Mouse (Mus musculus): ENCODE measurements around the gene Cacnb4. TPM values are rescaled to one million over a fixed set of nuclear protein-coding genes. Genes with fewer than 3 reads are reported as not detected.

The Cacnb4 gene
- polyA plus RNA-seq, 1 experiment, result 0.45 TPM

DNA sequence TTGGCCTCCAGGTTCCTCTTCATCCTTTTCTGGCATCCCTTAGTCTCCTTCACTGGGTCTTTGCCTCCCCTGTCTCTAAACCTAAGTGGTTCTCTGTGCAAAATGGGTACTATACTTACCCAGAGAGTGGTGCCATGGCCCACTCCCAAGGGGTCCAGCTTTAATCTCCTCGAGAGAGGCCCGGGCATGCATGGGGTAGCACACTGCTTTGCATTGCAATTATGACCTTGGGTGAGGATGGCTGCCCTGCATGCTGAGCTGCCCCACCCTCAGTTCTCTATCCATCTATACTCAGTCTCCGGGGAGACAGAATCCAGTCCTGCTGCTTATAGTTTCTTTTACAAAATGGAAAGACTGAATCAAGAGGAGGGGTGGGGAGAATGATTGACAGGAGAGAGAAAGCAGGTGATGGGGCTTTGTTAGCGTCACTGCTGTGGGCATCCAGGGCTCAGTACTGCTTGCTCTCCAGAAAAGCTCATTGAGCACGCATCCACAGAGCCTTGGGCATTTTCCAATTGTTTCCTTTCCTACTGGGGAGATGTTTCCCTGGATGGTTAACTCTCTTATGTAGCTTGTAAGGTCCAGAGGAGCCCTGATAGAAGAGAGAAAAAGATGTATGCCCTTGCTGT lies 68.7 kb downstream of the Cacnb4 start:
- no peak overlapping the region for H3K4me3 ChIP-seq (replicated peaks; ENCODE audit: control insufficient read depth, low read depth, low read length)
- H3K4me1 ChIP-seq (ENCODE audit: control insufficient read depth, insufficient read depth, low read length), result peaks cover 2% of the 10 kb centered on the region
- TF ChIP-seq POLR2A (IDR thresholded peaks at IDR 0.05; ENCODE audit: borderline replicate concordance, control insufficient read depth, low read depth, low read length), result no peak
- no peak for TF ChIP-seq CTCF (IDR thresholded peaks at IDR 0.05; ENCODE audit: control insufficient read depth, insufficient read depth, low read length)
- no peak overlapping the region for H3K27ac ChIP-seq (ENCODE audit: control insufficient read depth, insufficient read depth, low read depth, low read length, poor library complexity)
- 81% methylated on average over 5 of the region's 5 CpGs for WGBS

DNA sequence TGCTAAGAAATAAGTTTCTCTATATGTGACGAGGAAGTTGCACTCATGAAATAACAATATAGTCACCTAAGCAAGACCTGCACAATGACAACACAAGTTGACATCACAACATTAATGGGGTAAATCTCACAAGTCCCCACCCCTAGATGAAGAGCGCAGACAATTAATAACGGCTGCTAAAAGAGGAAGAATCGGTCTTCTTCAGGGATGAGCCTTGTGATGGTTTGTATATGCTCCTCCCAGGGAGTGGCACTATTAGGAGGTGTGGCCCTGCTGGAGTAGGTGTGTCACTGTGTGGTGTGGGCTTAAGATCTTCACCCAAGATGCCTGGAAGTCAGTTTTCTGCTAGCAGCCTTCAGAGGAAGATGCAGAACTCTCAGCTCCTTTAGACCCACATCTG lies 70.3 kb downstream of the Cacnb4 start:
- peaks cover 2% of the 10 kb centered on the region for H3K4me1 ChIP-seq (ENCODE audit: control insufficient read depth, insufficient read depth, low read length)
- H3K27ac ChIP-seq (ENCODE audit: control insufficient read depth, insufficient read depth, low read depth, low read length, poor library complexity), result no peak overlapping the region
- WGBS, result 50% methylated on average over 4 of the region's 4 CpGs
- H3K4me3 ChIP-seq (replicated peaks; ENCODE audit: control insufficient read depth, low read depth, low read length), result no peak overlapping the region
- TF ChIP-seq CTCF (IDR thresholded peaks at IDR 0.05; ENCODE audit: control insufficient read depth, insufficient read depth, low read length), result no peak
- TF ChIP-seq POLR2A (IDR thresholded peaks at IDR 0.05; ENCODE audit: borderline replicate concordance, control insufficient read depth, low read depth, low read length), result no peak

DNA sequence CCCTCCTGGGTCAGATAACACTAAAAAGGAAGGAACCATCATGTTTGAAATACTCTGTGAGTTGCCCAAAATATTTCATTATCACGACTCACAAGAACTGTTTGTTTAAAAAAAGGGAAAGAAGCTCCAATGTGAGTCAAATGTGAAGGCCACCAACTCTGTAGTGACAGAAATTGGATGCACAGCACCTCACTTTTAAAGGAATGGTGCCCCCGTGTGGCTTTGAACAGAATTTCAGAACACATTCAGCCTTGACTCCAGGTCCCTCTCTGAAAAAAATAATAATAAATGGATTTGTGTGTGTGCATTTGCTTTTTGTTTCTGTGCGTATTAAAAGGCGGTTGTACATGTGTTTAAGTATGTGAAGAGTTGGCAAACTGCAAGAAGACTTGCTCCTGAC lies 71.3 kb downstream of the Cacnb4 start:
- WGBS, result 31% methylated on average over 4 of the region's 4 CpGs
- TF ChIP-seq POLR2A (IDR thresholded peaks at IDR 0.05; ENCODE audit: borderline replicate concordance, control insufficient read depth, low read depth, low read length), result no peak
- TF ChIP-seq CTCF (IDR thresholded peaks at IDR 0.05; ENCODE audit: control insufficient read depth, insufficient read depth, low read length), result no peak
- H3K27ac ChIP-seq (ENCODE audit: control insufficient read depth, insufficient read depth, low read depth, low read length, poor library complexity), result no peak overlapping the region

DNA sequence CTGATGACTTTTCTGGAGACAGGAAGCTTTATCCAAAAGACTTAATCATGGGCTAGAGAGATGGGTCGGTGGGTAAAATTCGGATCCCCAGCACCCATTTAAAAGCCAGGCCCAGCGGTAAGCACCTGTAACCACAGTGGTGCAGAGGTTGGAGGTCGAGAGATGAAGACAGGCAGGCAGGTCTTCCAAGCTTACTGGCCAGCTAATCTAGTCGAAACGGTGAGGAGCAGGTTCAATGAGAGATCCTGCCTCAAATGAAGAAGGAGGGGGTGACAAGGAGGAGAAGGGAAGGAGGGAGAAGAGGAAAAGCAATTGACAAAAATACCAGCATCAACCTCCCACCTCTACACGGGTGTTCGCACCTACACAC lies 72.0 kb downstream of the Cacnb4 start:
- TF ChIP-seq CTCF (IDR thresholded peaks at IDR 0.05; ENCODE audit: control insufficient read depth, insufficient read depth, low read length) (no peak), POLR2A (IDR thresholded peaks at IDR 0.05; ENCODE audit: borderline replicate concordance, control insufficient read depth, low read depth, low read length) (no peak)

More for the DNA sequence above, 71.3 kb downstream of the Cacnb4 start:
- Histone ChIP-seq H3K4me1 (ENCODE audit: control insufficient read depth, insufficient read depth, low read length) (peaks cover 2% of the 10 kb centered on the region), H3K4me3 (replicated peaks; ENCODE audit: control insufficient read depth, low read depth, low read length) (no peak overlapping the region)

DNA sequence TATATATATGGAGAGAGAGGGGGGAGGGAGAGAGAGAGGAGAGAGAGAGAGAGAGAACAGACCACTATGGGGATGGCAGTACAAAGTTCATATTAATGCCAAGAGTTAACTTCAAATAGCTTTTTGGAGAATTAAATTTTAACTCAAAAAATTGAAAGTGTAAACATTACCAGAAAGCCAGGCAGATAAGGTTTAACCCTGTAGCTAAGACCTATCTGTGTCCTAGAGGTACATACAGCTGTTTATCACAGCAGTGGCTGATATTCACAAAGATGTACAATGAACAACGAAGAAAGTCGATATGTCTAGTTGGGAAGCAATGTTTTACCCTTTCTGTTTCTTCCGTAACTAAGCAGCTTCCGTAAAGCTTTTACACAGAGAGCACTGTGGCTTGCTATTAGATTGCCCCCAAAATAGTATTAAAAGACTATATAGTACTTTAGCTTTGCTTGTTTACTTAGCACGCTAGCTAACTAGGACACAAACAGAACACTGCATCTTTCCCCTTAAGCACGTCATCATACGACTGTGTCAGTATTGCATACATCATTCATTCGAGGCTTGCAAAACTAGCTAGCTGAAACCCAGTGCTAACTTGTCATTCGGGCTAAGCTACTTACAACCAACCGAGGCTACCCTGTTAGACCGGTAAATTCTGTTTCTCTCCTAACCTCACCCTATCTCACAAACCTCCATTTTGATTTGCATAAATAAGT lies 72.5 kb downstream of the Cacnb4 start:
- TF ChIP-seq CTCF (IDR thresholded peaks at IDR 0.05; ENCODE audit: control insufficient read depth, insufficient read depth, low read length), result no peak
- TF ChIP-seq POLR2A (IDR thresholded peaks at IDR 0.05; ENCODE audit: borderline replicate concordance, control insufficient read depth, low read depth, low read length), result no peak
- Histone ChIP-seq H3K4me3 (replicated peaks; ENCODE audit: control insufficient read depth, low read depth, low read length) (no peak overlapping the region), H3K4me1 (ENCODE audit: control insufficient read depth, insufficient read depth, low read length) (peaks cover 2% of the 10 kb centered on the region), H3K27ac (ENCODE audit: control insufficient read depth, insufficient read depth, low read depth, low read length, poor library complexity) (no peak overlapping the region)
- WGBS, result 83% methylated on average over 11 of the region's 11 CpGs

More for the DNA sequence above, 72.0 kb downstream of the Cacnb4 start:
- H3K4me1 ChIP-seq (ENCODE audit: control insufficient read depth, insufficient read depth, low read length), result peaks cover 2% of the 10 kb centered on the region
- H3K4me3 ChIP-seq (replicated peaks; ENCODE audit: control insufficient read depth, low read depth, low read length), result no peak overlapping the region
- WGBS, result 85% methylated on average over 8 of the region's 8 CpGs
- H3K27ac ChIP-seq (ENCODE audit: control insufficient read depth, insufficient read depth, low read depth, low read length, poor library complexity), result no peak overlapping the region

DNA sequence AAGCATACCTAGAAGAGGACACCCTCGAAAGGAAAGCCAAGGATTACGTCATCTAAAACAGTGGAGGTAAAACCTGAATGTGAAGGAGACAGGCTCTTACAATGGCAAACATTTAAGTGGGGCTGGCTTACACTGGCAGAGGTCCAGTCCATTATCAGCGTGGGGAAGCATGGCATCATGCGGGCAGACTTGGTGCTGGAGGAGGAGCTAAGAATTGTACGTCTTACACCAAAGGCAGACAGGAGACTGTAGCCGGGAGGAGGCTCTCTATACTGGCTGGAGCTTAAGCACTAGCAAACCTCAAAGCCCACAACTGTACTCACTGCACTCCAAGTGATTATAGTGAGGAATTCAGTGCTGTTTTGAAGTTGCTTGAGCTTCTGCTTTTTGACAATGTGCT lies 73.2 kb downstream of the Cacnb4 start:
- WGBS, result 14% methylated on average over 6 of the region's 6 CpGs
- no peak overlapping the region for H3K27ac ChIP-seq (ENCODE audit: control insufficient read depth, insufficient read depth, low read depth, low read length, poor library complexity)

DNA sequence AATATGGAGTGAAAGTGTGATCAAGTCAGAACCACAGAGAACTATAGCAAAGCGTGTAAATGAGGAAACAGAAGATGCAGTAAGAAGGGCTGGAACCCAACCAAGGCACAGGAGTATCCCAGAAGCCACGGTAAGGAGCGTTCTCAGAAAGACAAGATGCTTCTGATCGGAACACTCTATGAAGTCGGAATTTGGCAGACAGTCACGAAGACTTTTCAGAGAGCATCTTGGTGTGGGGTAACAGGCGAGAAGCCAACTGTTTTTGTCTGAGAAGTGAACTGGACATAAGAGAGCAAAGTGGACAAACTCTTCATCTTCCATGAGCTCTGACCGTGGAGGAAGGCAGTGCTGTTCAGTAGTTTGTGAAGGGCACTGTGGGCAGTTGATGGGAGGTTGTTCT lies 73.7 kb downstream of the Cacnb4 start:
- WGBS, result 79% methylated on average over 8 of the region's 8 CpGs
- Histone ChIP-seq H3K4me3 (replicated peaks; ENCODE audit: control insufficient read depth, low read depth, low read length) (no peak overlapping the region), H3K27ac (ENCODE audit: control insufficient read depth, insufficient read depth, low read depth, low read length, poor library complexity) (no peak overlapping the region), H3K4me1 (ENCODE audit: control insufficient read depth, insufficient read depth, low read length) (peaks cover 2% of the 10 kb centered on the region)
- TF ChIP-seq CTCF (IDR thresholded peaks at IDR 0.05; ENCODE audit: control insufficient read depth, insufficient read depth, low read length) (no peak), POLR2A (IDR thresholded peaks at IDR 0.05; ENCODE audit: borderline replicate concordance, control insufficient read depth, low read depth, low read length) (no peak)

More for the DNA sequence above, 73.2 kb downstream of the Cacnb4 start:
- Histone ChIP-seq H3K4me1 (ENCODE audit: control insufficient read depth, insufficient read depth, low read length) (peaks cover 2% of the 10 kb centered on the region), H3K4me3 (replicated peaks; ENCODE audit: control insufficient read depth, low read depth, low read length) (no peak overlapping the region)
- TF ChIP-seq POLR2A (IDR thresholded peaks at IDR 0.05; ENCODE audit: borderline replicate concordance, control insufficient read depth, low read depth, low read length), result no peak
- TF ChIP-seq CTCF (IDR thresholded peaks at IDR 0.05; ENCODE audit: control insufficient read depth, insufficient read depth, low read length), result no peak

DNA sequence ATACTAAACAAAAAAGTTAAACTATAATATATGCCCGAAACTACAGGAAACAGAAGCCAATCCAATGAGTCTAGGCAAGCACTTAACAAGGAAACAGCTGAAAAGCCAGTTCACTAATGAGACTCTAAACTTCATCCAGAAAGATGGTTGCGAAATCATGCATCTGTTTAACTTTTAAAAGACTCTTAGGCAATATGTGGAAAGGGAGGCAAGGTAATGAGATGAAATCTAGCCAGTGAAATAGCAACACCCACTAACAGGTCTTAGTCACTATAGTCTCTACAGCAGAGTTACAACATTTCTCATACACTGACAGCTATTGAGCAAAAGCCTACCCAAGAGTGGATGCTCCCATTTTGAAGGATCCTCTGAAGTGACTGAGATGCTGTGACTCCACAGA lies 74.4 kb downstream of the Cacnb4 start:
- TF ChIP-seq POLR2A (IDR thresholded peaks at IDR 0.05; ENCODE audit: borderline replicate concordance, control insufficient read depth, low read depth, low read length) (no peak), CTCF (IDR thresholded peaks at IDR 0.05; ENCODE audit: control insufficient read depth, insufficient read depth, low read length) (no peak)
- Histone ChIP-seq H3K27ac (ENCODE audit: control insufficient read depth, insufficient read depth, low read depth, low read length, poor library complexity) (no peak overlapping the region), H3K4me3 (replicated peaks; ENCODE audit: control insufficient read depth, low read depth, low read length) (no peak overlapping the region), H3K4me1 (ENCODE audit: control insufficient read depth, insufficient read depth, low read length) (peaks cover 2% of the 10 kb centered on the region)
- 15% methylated on average over 2 of the region's 2 CpGs for WGBS
